Mouse (Mus musculus): ENCODE results near the gene Lcn3. TPM values are rescaled to one million over a fixed set of nuclear protein-coding genes. Genes with fewer than 3 reads are reported as not detected.
"Not testable (repeated sequence)": the region's sequence is repeated elsewhere in the genome, so short reads cannot be mapped to it uniquely, and the experiment has no call there.

Gene Lcn3
- not detected for polyA plus RNA-seq (2017; shearing (Covaris generic))

DNA sequence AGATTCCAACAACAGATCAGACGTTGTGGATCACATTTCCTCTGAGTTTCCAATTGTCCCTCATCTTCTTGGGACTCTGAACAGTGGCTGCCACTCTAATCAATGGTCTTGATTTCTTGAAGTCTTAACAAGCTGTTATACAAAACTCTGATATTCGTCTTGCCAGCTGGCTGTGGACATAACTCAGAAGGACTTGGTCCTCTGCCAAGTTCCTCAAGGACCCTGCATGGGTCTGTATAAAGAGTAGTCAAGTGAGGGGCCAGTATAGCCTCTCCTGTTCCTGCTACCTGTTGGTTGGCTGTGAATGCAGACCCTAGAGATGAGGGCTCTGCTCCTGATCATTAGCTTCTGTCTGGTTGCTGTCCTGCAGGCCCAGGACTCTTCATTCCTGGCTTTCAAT is at the start of gene Lcn3:
Gene Lcn3, plus strand, starts transcription at position 301 of the 400 bp plus-strand sequence.
- ATAC-seq = no peak

DNA sequence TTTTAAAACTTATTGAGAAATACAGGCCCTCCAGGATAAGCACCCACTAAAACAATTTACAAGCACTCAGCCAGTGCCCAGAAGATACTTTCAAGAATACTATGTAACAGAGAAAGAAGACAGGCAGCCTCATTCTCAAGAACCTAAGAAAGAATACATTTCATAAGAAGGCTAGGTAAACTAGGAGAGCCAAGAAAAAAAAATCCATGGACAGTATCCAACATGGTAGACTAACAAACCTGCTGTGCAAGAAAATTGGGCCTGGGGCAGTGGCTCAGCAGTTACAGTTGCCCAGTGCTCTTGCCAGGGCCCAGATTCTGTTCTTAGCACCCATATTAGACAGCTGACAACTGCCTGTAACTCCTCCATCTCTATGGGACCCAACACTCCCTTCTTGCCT is 48.1 kb upstream of the Lcn3 start:
- ATAC-seq = no peak

DNA sequence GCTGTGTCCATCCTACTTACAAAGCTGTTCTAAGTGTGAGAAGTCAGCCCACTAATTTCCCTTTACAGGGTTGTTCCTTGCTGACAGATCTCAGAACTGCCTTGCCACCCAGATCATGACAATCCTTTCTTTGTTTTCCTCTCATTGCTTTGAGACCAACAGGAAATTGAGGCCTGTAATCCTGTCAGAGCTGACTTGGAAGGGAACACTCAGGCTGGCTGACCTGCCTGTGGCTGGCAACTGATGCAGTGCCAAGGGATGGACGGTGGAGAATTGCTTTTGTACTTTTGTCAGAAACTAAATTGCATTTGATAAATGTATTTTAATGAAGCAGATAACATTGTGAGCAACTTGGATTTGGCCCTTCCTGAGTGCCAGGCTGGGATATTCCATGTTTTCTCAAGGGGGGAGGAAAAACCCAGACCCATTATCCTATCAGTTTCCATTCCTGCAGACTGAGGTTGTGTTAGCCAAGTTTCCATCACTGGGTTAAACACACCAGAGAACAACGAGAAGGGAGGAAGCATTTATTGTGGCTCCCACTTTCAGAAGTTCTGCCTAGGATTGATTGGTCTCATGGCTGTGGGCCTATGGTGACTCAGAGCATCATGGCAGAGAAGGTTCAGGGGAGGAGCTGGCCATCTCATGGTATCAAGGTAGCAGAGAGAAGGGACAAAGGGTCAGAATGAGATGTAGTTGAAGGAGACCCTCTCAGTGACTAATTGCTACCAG is 32.0 kb upstream of the Lcn3 start:
- no peak for ATAC-seq

DNA sequence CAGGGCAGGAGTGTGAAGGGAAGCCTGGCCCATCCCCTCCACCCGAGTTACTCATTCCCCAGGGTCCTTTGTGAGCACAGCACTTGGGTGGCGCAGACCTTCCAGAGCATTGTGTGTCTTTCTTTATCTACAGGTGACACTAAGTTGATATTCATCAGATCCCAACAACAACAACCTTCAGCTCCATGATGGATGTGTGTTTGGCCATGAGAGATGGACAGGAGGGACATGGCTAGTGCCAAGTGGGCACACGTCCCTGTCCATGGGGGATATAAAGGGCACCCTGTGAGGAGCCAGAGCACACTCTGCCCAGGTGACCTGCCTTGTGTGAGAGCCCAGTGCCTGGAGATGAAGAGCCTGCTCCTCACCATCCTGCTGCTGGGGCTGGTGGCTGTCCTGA is 28.7 kb upstream of the Lcn3 start, which contains the start of gene Obp2b:
Gene Obp2b, plus strand, starts transcription at position 301 of the 400 bp plus-strand sequence.
- not testable (repeated sequence) for ATAC-seq

DNA sequence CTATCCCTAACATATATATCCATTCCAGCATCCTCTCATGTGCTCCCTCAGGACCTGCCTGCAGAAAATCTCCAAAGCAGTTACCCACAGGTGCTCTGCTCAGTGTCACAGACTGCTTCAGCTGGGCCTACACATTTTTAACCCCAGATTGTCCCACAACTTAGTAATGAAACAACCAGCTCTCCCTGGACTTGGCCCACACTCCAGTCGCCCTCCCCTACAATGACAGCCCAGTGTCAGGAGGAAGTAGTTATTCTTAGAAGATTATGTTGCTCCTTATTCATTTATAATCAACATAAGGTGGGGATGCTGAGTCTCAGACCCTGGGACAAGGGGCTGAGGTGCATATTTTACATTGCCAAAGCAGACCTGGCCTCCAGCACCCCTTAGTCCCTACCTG is 23.7 kb upstream of the Lcn3 start:
- ATAC-seq = no peak

DNA sequence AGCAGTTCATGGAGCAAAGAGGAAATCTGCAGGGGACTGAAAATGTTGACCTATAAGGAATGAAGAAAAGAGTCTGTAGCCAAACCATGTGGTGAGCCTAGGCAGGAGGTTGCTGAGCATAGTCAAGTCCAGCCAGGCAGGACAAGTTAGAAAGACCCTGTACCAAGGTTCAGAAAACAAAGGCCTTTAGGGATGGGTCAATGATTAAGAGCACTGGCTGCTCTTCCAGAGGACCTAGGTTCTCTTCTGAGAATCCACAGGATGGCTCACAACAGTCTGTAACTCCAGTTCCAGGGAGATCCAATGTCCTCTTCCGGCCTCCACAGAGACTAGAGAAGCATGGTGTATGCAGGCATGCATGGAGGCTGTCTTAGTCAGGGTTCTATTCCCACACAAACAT is 11.2 kb upstream of the Lcn3 start:
- no peak for ATAC-seq

DNA sequence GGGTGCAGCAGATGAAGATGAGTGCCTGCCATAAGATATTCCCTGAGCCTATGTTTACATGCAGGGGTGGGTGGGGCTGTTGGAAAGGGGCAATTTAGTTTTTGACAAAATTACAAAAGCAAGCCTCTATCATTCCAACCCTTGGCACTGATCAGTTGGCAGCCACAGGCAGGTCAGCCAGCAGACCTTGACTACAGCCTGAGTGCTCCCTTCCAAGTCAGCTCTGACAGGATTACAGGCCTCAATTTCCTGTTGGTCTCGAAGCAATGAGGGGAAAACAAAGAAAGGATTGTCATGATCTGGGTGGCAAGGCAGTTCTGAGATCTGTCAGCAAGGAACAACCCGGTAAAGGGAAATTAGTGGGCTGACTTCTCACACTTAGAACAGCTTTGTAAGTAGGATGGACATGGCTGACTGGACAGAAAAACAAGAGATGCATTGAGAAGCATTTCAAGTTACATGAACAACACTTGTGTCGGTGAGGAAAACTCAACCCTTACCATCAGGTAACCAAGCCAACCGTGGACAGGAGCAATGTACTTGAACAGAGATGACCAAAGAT is 7.2 kb upstream of the Lcn3 start:
- ATAC-seq = no peak

DNA sequence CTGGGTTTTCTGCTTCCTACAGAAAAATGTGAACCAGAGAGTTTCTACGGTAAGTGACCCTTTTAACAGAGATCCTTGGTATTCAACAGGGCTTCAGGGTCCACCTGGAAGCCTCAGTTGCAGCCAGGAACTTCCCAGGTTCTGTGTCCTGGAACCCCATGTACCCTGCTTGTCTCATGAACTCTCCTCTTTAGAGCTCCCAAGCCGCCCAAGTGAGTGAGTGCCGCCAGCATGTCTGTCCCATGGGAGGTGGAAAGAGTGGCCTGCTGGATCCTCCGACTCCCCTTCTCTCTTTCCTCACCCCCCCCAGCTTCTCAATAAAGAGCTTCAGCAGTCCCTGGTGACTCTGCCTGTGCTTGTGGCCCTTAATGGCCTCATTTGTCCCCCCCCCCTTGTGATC is 2.4 kb downstream of the Lcn3 start:
- ATAC-seq = no peak

DNA sequence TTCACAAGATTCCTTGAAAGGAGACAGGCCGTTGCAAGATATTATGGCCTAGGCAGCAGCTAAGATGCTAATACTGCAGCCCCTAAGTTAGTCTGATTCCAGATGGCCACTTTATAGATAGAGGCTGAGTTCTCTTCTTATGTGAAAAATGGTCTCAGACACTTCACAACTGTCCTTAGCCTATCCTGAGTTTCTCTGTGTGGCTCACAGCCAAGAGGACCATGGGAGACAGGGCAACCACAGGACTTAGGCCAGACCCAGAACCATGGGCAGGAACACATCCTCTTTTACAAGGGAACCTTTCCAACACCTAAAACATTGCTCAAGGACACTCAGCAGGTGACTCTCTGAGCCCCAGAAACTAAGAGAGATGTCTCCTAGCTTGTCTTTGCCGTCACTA is 8.1 kb downstream of the Lcn3 start:
- no peak for ATAC-seq

DNA sequence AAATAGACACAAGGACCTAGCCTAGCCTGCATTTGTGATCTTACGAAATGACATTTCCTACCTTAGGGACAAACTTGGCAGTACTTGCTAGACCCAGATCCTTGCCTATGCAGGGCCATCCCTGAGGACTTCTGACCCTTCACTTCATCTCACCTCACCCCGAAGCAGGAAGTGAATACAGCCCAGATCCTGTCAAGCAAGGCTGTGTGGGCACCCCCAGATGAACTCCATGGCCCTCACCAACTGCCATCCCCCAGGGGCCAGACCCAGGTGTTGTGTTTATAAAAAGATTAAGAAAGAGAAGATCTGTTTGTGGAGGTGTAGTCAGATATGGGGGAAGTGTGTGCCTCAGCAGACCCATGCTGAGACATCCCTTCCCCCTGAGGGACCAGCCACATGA is 9.3 kb downstream of the Lcn3 start:
- ATAC-seq = no peak

DNA sequence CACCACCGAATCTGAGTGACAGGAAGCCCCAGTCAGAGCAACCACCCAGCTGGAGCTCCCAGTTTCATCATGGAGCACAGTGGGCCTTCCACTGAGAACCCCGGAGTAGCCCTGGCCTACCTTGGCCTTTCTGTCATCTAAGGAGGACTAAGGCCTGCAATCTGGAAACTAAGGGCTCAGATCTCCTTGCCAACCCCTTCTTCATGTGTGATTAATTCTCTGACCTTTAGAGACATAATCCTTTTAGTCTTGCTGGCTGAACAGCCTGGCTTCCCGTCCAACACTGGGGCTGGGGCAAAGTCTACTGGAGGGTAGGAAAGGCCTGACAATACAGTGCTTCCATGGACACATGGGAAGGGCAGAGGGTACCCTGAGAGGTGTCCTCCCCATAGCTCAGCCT is 10.6 kb downstream of the Lcn3 start:
- ATAC-seq = no peak

DNA sequence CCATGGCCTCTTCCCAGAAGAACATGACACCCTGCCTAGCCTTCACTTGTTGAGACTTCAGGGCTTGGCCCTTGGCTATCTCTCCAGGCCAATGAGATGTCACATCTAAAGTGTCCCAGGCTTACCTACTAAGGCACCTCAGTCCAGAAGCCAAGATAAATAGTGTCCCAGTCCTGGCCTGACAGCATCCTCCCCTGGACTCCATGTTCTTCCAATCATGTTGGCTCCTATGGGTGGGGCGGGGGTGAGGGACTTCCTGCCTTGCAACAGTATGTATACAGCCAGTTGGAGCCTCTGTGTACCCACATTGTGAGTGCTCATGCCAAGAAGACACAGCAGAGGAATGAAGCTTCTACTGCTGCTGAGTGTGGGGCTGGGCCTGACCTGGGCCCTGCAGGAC is 11.3 kb downstream of the Lcn3 start, which contains the start of gene Lcn11:
Gene Lcn11, plus strand, starts transcription at position 301 of the 400 bp plus-strand sequence.
- ATAC-seq = no peak

DNA sequence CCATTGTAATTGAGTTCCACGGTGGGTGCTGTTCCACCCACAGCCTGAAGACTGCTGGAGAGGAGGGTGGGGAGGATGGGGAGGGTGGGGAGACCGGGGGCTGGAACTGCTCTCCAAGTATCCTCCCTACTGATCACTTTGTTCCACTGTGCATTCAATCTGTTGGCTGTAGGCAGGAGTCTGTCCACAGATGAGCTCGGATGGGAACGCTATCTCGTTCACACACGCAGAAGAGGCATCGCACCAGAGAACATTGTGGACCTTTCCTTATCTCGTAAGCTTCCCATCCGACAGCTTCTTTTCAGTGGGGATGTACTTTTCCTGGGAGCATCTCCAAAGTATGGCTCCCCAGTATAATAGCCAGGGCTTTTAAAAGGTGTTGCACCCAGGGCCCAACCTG is 13.7 kb downstream of the Lcn3 start:
- ATAC-seq = no peak

DNA sequence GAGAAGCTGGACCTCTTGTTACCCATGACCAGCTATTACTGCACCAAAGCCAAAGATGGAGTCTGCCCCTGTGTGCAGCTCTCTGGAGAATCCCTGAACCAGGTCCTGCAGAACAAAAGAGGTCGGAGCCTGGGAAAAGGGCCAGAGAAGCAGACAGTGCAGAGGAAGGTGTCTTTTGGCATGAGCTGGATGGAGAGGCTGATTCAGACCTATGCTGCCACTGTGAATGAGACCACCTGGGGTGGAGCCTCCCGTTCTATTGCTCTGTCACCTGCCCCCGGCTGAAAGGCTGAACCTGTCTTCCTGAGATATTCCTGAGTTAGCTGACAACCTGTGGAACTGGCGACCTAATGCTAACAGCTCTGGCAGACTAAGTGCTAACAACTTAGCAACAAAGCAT is 15.6 kb downstream of the Lcn3 start:
- no peak for ATAC-seq

DNA sequence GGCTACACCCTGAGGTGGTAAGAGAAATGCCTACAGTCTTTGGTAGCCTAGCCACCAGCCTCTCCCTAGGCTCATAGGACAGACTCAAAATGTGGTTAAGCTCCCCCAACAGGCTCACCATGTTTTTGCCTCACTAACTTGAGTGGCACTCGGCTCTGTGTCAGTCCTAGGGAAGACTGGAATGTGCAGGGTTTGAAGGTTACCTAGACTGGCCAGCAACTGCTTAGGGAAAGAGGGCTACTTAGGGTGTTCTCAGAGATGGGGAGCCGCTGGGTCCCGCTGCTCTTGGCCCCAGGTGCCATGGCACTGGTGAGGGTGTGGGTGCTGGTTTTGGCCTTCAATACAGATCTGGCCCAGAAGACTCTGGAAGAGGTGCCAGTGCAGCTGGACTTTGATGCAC is 16.6 kb downstream of the Lcn3 start, which contains the start of gene Gm13539:
Gene Gm13539, plus strand, starts transcription at position 301 of the 400 bp plus-strand sequence.
- no peak for ATAC-seq

DNA sequence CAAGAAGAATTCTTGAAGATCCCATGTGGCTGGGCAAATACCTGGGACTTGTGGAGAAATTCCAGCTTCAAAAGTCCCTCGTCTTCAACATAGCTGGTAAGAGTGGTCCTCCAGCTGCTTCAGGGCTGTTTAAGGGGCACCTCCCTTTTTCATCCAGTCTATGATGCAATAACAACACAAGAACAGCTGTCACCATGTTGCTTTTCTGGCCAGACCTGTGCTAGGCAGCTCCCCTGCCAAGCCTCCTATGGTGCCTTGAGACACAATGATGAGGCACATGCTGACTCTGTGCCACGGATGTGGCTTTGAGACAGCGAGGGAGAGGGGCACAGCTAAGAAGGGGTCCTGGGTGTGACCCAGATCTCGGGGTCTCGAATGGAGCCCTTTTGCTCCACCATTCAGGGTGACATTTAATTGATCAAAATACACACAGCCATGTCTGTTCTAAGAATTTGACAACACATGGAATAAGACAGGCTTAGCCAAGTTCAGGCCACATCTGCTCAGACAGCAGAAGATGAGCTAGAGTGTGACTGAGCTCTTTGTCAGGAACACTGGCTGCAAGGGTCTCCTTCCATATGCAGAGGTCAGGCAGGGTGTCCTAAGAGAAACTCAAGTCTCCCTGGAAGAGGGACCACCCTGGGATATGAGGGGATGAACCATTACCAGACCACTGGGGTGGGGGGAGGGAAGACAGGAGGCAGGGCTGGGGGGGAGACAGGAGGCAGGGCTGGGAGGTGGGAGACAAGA is 20.4 kb downstream of the Lcn3 start:
- ATAC-seq = no peak

DNA sequence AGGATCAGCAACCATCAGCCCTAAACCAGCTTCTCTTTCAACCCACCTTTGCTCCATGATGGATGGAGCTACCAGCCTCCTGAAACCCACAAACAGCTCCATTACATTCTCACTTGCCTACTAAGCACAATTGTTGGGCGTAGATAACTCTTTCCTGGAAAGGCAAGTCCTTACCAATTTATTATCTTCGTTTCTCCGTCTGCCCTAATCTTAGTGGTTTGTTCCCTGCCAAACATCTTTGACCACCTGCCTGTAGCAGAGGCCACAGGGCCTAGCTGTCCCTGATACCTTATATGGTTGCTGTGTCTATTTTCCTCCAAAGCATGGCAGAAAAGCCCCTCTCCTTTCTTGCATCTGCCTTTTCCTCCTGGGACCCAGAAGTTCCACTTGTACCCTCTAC is 23.7 kb downstream of the Lcn3 start:
- no peak for ATAC-seq

DNA sequence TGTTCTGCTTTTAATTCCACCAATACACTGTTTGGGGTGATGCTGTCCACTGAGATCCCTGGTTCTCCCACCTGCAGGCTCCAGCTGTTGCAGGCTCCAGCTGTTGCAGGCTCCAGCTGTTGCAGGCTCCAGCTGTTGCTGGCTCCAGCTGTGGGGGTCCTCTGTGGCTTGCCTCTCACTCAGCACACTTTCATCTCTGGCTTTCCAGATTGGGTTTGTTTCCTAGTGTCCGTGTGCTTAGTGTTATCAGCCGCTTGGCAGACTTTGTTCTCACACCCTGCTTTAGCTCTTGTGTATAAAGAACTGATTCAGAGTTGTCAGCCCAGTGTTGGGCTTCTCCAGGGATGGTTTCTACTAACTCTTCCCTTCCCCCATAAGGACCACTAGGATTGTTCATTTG is 32.3 kb downstream of the Lcn3 start:
- no peak for ATAC-seq

DNA sequence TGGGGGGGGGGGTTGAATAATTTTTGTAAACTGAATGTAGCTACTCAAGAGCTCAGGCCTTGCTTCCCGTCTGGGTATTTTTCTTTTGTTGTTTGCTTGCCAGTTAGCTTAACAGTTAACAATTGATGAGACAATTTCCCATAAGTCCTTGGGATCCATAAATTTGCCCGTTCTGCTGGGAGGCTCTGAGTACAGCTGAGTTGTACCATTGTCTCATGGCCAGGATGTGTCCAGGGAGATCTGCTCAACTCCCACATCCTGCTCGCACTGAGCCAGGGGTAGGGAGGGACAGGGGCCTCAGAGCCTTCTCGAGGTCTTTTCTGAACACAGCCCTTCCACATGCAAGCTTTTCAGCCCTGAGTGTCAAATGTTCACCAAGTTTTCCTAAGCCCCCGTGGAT is 32.7 kb downstream of the Lcn3 start:
- ATAC-seq = no peak

DNA sequence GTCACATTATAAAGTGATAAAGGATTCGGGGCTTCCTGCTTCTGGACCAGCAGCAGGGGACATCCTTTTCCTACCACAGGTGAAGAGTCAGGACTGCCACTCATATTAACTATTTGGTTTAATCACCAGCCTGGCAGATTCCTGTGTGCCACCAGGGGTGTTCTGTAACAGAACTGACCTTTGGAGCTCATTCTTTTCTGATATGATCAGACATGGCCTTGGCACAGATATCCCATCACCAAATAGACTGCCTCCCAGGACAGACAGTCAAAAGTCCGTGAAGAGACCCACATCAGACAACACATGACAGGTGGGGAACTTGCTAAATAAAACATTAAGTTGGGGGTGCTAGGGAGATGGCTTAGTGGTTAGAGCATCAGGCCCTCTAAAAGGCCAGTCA is 46.3 kb downstream of the Lcn3 start:
- no peak for ATAC-seq

DNA sequence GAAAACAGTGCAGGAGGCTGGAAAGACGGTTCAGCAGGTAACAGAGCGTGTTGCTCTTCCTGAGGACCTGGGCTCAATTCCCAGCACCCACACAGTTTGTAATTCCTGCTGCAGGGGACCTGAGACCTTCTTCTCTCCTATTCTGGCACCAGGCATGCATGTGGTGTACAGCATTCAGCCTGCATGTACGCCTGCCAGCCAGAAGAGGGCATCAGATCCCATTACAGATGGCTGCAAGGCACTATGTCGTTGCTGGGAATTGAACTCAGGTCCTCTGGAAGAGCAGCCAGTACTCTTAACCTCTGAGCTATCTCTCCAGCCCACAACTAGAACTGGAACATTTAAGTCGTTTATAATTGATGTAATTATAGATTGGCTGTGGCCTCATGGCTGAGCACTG is 48.0 kb downstream of the Lcn3 start:
- no peak for ATAC-seq

DNA sequence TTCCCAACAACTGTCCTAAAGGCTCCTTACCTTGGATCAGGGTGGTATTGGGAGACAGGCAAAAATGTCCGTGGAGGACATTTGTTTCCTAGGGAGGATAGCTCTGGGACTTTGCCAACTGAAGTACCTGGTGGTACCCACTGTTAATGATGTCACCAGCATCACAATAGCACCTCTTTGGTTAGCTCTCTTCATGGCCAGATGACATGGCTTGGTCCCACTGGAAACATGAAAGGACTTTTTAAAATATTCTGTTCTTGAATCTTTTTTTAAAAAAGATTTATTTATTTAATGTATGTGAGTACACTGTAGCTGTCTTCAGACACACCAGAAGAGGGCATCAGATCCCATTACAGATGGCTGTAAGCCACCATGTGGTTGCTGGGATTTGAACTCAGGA is 50.4 kb downstream of the Lcn3 start, which contains the start of gene Glt6d1:
Gene Glt6d1, minus strand, starts transcription at position 101 of the 400 bp plus-strand sequence.
- not testable (repeated sequence) for ATAC-seq

Data from inflammation-experienced regulatory T-cells, adult 6 months (primary cell).